Mouse (Mus musculus) kidney, embryonic 16.5 days (tissue): ENCODE results near the gene Ptprh. TPM values are rescaled to one million over a fixed set of nuclear protein-coding genes. Genes with fewer than 3 reads are reported as not detected.
"Not testable (repeated sequence)": the region's sequence is repeated elsewhere in the genome, so short reads cannot be mapped to it uniquely, and the experiment has no call there.

Experiments used
- ATAC-seq: fragments of 200-750 bp; cut with Nextera tagmentation; 2 replicates; pipeline ENCODE4 v1.8.0; 2017; ENCODE audit warnings: moderate TSS enrichment; ENCODE audit not compliant: low FRiP score, low TSS enrichment
- H3K27ac ChIP-seq: fragments of 300-500 bp; sonication (generic); 2 replicates; pipeline ENCODE4 v1.5.1; 2014; ENCODE audit warnings: low read length
- H3K27me3 ChIP-seq: fragments of 300-500 bp; sonication (generic); 2 replicates; pipeline ENCODE4 v1.6.1; 2014; ENCODE audit warnings: low read length, control low read depth, mixed read lengths; ENCODE audit not compliant: insufficient read depth
- H3K36me3 ChIP-seq: fragments of 300-500 bp; sonication (generic); 2 replicates; pipeline ENCODE4 v1.6.1; 2014; ENCODE audit warnings: low read length, control low read depth, mixed read lengths; ENCODE audit not compliant: insufficient read depth
- H3K4me1 ChIP-seq: fragments of 300-500 bp; sonication (generic); 2 replicates; pipeline ENCODE4 v1.6.1; 2014; ENCODE audit warnings: low read length, control low read depth, mixed read lengths; ENCODE audit not compliant: insufficient read depth
- H3K4me2 ChIP-seq: fragments of 300-500 bp; sonication (generic); replicated peaks from 2 replicates; pipeline ENCODE4 v1.6.1; 2014; ENCODE audit warnings: low read depth, low read length
- H3K4me3 ChIP-seq: fragments of 300-500 bp; sonication (generic); 2 replicates; pipeline ENCODE4 v1.5.1; 2014; ENCODE audit warnings: mild to moderate bottlenecking, low read length
- H3K9ac ChIP-seq: fragments of 300-500 bp; sonication (generic); replicated peaks from 2 replicates; pipeline ENCODE4 v1.6.1; 2014; ENCODE audit warnings: low read length
- H3K9me3 ChIP-seq: fragments of 300-500 bp; sonication (generic); 2 replicates; pipeline ENCODE4 v1.6.1; 2016; ENCODE audit warnings: low read length, control low read depth
- WGBS: fragments of 180-500 bp; shearing (Covaris S2); extraction: QIAGEN DNeasy Blood & Tissue Kit; methylation state at CpG from one replicate; pipeline ENCODE4 v1.1.7; 2014; 5-methylcytosine and 5-hydroxymethylcytosine counted together
- polyA plus RNA-seq: library from polyadenylated mRNA; unstranded; fragments of >200 nt; fragmentation: Nextera tagmentation; extraction: Ambion mirVana; gene quantifications from 2 replicates; pipeline ENCODE4 v1.2.1, GENCODE M21; 2015

Gene Ptprh
- polyA plus RNA-seq, 1 experiment from 2014 or later = not detected

GRCm38 (mm10) chr7:4612386-4612785, 8.5 kb upstream of the Ptprh start:
- Histone ChIP-seq H3K36me3 (no peaks in the 10 kb centered on the region), H3K4me3 (no peak overlapping the region), H3K9ac (no peak overlapping the region), H3K4me2 (no peak overlapping the region), H3K27ac (no peak overlapping the region), H3K9me3 (no peaks in the 10 kb centered on the region), H3K27me3 (no peaks in the 10 kb centered on the region), H3K4me1 (no peaks in the 10 kb centered on the region)
- 59% methylated on average over 8 of the region's 8 CpGs for WGBS
- ATAC-seq = no peak

GRCm38 (mm10) chr7:4611921-4612341, 8.1 kb upstream of the Ptprh start:
- no peaks in the 10 kb centered on the region for H3K9me3 ChIP-seq
- WGBS = 82% methylated on average over 12 of the region's 12 CpGs
- H3K36me3 ChIP-seq = no peaks in the 10 kb centered on the region
- no peak overlapping the region for H3K4me3 ChIP-seq
- no peak overlapping the region for H3K27ac ChIP-seq
- H3K9ac ChIP-seq = no peak overlapping the region
- H3K4me2 ChIP-seq = no peak overlapping the region
- H3K27me3 ChIP-seq = no peaks in the 10 kb centered on the region
- no peak for ATAC-seq
- no peaks in the 10 kb centered on the region for H3K4me1 ChIP-seq

- no peak for ATAC-seq
- Histone ChIP-seq H3K9me3 (no peaks in the 10 kb centered on the region), H3K4me2 (no peak overlapping the region), H3K36me3 (no peaks in the 10 kb centered on the region), H3K4me1 (no peaks in the 10 kb centered on the region), H3K27me3 (no peaks in the 10 kb centered on the region), H3K27ac (no peak overlapping the region), H3K4me3 (no peak overlapping the region), H3K9ac (no peak overlapping the region)
- 82% methylated on average over 12 of the region's 12 CpGs for WGBS
Measured at GRCm38 (mm10) chr7:4611511-4611910, 7.7 kb upstream of the Ptprh start.

- H3K4me1 ChIP-seq = no peaks in the 10 kb centered on the region
- no peaks in the 10 kb centered on the region for H3K9me3 ChIP-seq
- no peaks in the 10 kb centered on the region for H3K36me3 ChIP-seq
- 58% methylated on average over 5 of the region's 5 CpGs for WGBS
- no peak overlapping the region for H3K9ac ChIP-seq
- H3K27me3 ChIP-seq = no peaks in the 10 kb centered on the region
- no peak overlapping the region for H3K4me2 ChIP-seq
- H3K4me3 ChIP-seq = no peak overlapping the region
- H3K27ac ChIP-seq = no peak overlapping the region
- no peak for ATAC-seq
Measured at GRCm38 (mm10) chr7:4608002-4608401, 4.2 kb upstream of the Ptprh start.

GRCm38 (mm10) chr7:4602969-4603368, 872 bp downstream of the Ptprh start:
- no peaks in the 10 kb centered on the region for H3K9me3 ChIP-seq
- no peaks in the 10 kb centered on the region for H3K4me1 ChIP-seq
- H3K9ac ChIP-seq = no peak overlapping the region
- H3K4me3 ChIP-seq = no peak overlapping the region
- H3K27ac ChIP-seq = no peak overlapping the region
- no peak overlapping the region for H3K4me2 ChIP-seq
- no peaks in the 10 kb centered on the region for H3K36me3 ChIP-seq
- ATAC-seq = no peak
- H3K27me3 ChIP-seq = no peaks in the 10 kb centered on the region
- WGBS = 79% methylated on average over 6 of the region's 6 CpGs

GRCm38 (mm10) chr7:4597046-4597445, 6.8 kb downstream of the Ptprh start:
- H3K4me2 ChIP-seq, H3K9me3 ChIP-seq, H3K4me3 ChIP-seq, H3K36me3 ChIP-seq, H3K27ac ChIP-seq, H3K4me1 ChIP-seq, H3K27me3 ChIP-seq, H3K9ac ChIP-seq, ATAC-seq: not testable (repeated sequence)
- 72% methylated on average over 4 of the region's 4 CpGs for WGBS

GRCm38 (mm10) chr7:4581481-4581880, 22.4 kb downstream of the Ptprh start:
- H3K36me3 ChIP-seq, H3K4me1 ChIP-seq, H3K9ac ChIP-seq, H3K9me3 ChIP-seq, H3K4me2 ChIP-seq, H3K27me3 ChIP-seq, ATAC-seq, H3K4me3 ChIP-seq, H3K27ac ChIP-seq: not testable (repeated sequence)
- 82% methylated on average over 3 of the region's 3 CpGs for WGBS

- ATAC-seq, H3K9me3 ChIP-seq, H3K4me2 ChIP-seq, H3K4me3 ChIP-seq, H3K27me3 ChIP-seq, H3K27ac ChIP-seq, H3K4me1 ChIP-seq, H3K9ac ChIP-seq, H3K36me3 ChIP-seq: not testable (repeated sequence)
- 87% methylated on average over 2 of the region's 2 CpGs for WGBS
Measured at GRCm38 (mm10) chr7:4572361-4572760, 31.5 kb downstream of the Ptprh start.

GRCm38 (mm10) chr7:4562660-4563059, 41.2 kb downstream of the Ptprh start:
- no peak overlapping the region for H3K4me2 ChIP-seq
- no peak overlapping the region for H3K9ac ChIP-seq
- 87% methylated on average over 3 of the region's 3 CpGs for WGBS
- H3K27me3 ChIP-seq = no peaks in the 10 kb centered on the region
- no peak overlapping the region for H3K27ac ChIP-seq
- no peak overlapping the region for H3K4me3 ChIP-seq
- H3K36me3 ChIP-seq = no peaks in the 10 kb centered on the region
- no peaks in the 10 kb centered on the region for H3K4me1 ChIP-seq
- H3K9me3 ChIP-seq = no peaks in the 10 kb centered on the region
- ATAC-seq = no peak

- Histone ChIP-seq H3K27me3 (no peaks in the 10 kb centered on the region), H3K4me1 (no peaks in the 10 kb centered on the region), H3K36me3 (no peaks in the 10 kb centered on the region), H3K9ac (no peak overlapping the region), H3K4me2 (no peak overlapping the region), H3K9me3 (no peaks in the 10 kb centered on the region), H3K27ac (no peak overlapping the region), H3K4me3 (no peak overlapping the region)
- WGBS = 73% methylated on average over 6 of the region's 6 CpGs
- no peak for ATAC-seq
Measured at GRCm38 (mm10) chr7:4557167-4557560, 46.7 kb downstream of the Ptprh start.
